Mouse (Mus musculus) heart, postnatal 25 days (tissue): ENCODE results near the gene Tsks. TPM values are rescaled to one million over a fixed set of nuclear protein-coding genes. Genes with fewer than 3 reads are reported as not detected.
A peak's percentile ranks its signal among the peaks of the same experiment; 100 is the strongest.

Experiments used
- DNase-seq: peaks from one replicate; pipeline ENCODE4 v3.0.0; 2022; ENCODE audit warnings: low spot score
- intact Hi-C: fragments of 180-260 bp; cut with DNase I; formaldehyde crosslinking; loops from one replicate; pipeline ENCODE4 v1.15.1; 2025
- total RNA-seq, 2 experiments: library from RNA; stranded (reverse); gene quantifications; 2 replicates each; pipeline ENCODE4 v1.2.3; 2021

Tsks gene
- not detected for total RNA-seq

DNA sequence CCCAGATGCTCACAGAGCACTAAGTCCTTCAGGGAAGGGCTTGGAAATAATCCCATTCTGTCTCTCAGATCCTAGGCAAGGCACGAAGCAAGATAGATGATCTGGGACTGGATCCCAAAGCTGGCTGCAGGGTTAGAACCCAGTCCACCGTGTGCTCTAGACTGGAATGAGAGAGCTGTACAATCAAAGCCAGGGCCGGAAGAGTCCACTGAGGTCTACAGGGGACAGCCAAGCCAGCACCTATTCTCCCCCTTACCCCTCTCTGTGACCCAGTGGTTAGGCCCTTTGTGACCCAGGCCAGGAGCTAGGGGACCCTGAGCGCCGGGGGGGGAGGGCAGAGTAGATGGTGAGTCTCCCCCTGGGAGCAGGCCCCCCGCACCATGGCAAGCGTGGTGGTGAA is at the start of gene Tsks:
Gene Tsks (plus strand): TSS at position 301 of the 400 bp plus-strand sequence.
- DNase-seq = no peak
- intact Hi-C loops = no loop called here

DNA sequence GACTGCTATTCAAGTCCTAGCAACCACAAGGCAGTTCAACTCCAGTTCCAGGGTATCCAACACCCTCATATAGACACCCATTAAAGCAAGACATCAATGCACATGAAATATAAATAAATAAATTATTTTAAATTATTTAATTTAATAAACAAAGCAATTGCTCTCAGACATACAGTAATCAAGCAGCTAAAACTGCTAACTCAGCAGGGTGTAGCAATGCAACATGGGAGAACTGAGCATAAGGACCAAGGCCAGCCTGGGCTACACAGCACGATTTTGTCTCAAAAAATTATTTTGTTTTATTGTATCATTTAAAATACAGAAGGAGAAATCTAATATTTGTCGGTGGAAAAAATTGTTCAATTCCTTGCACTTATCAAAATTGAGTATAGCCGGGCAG is 48.8 kb upstream of the Tsks start:
- DNase-seq = no peak
- intact Hi-C loops = no loop called here

DNA sequence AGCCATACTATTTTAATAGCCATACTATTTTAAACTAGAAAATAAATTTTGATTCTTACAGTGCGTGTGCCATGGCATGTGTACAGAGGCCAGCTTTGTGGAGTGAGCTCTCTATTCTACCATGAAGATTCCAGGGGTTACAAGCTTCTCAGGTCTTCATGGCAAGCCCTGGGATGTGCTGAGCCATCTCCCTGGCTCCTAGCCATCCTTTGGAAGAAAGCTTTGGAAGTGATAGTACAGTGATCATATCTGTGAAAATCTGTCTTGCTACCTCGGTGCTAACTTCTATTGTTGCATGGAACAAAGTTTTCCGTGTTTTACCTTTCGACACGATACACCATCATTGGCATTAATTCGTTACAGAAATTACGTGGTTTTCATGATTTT is 47.8 kb upstream of the Tsks start:
- intact Hi-C loops = loop anchor here (5.0 kb wide), 1 partner anchor 33 kb away; no protein-coding TSS in a partner anchor
- DNase-seq = no peak

DNA sequence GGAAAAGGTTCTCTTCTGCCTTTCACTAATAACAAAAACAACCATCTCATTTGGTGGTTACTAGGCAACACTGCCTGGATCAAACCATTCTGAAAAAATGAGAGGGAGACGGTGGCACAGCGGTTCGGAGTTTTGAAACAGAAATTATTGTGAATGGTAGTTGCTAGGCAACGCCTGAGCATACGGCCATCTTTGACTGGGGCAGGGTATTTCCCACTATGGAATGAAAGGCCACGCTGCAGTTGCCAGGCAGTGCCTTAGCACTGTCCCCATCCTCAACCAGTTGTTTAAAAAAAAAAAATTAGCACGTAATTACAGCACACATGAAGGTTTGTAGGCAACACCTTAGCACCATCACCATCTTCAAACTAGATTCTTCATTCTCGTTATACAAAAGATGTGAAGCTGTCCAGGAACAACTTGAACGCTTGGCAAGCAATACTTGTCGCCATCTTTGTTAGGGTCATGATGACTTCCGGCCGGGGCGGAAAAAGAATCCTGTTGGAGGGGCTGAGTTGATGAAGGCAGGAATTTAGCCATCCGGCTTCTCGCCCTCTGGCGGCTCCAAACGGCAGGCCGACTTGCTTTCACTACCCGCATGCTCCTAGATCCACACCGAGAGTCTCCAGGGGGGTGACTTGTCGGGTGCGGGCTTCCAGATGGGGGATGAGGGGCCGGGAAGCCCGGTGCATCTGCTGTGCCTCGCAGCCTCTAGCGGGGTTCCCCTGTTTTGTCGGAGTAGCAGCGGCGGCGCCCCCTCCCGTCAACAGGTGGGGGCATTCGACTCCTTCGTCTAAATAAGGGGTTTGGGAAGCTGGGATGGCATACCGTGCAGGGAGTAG is 47.2 kb upstream of the Tsks start, which contains the start of gene Fuz:
Gene Fuz (plus strand): TSS at position 487 of the 842 bp plus-strand sequence.
- peak; percentile 88 for DNase-seq
- intact Hi-C loops = loop anchor here (2.0 to 5.0 kb wide), 2 partner anchors 34 to 63 kb away; no protein-coding TSS in a partner anchor

DNA sequence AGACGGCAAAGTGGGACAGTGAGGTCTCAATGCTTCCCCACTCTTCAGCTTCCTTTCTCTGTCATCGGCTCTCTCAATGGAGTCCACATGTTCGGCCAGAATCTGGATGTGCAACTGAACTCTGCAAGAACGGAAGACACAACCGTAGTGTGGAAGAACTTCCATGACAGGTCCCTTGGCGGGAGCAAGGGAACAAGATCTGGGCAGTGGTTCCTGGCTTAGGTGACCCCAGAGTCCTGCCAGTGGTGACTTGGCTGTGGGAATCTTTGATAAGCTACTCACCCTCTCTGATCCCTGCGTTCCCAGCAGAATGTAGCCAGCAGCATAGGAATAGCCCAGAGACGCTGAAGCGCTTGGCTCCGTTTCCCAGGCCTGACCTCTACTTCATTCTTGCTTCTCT is 46.5 kb upstream of the Tsks start:
- no peak for DNase-seq
- intact Hi-C loops = loop anchor here (2.0 to 5.0 kb wide), 2 partner anchors 34 to 62 kb away; no protein-coding TSS in a partner anchor

DNA sequence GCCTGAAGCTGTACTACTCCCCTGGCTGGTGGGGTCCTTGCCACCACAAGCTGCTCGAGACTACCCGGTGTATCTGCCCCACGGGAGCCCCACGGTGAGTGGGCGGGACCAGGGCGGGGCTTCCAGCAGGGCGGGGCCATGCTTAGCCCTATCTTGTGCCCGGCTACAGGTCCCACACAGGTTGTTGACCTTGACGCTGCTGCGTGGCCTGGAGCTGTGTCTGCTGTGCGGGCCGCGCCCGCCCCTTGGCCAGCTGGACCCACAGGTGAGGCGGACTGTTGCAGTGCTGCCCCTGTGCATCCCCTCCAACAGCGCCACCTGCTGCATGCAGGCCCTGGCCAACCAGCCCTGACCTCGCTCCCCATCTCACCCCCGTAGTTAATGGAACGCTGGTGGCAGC is 44.4 kb upstream of the Tsks start:
- DNase-seq = no peak
- intact Hi-C loops = loop anchor here (5.0 kb wide), 1 partner anchor 36 kb away; no protein-coding TSS in a partner anchor

DNA sequence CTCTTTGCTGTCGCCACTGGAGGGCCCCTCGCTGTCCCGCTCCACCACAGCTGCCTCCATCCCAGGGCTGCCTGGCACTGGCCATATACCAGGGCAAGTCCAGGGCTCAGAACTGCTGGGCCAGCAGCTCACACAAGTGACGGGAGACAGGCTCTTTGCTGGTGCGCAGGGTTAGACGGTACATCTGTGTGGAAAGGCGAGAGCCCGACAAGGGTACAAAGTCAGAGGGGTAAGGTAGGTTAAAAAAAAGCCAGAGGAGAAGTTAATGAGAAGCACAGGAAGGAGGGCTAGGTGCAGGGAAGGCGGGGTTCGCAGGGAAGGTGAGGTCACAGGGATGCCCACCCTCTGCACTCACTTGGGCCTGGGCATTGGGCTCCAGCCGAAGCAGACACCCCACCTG is 42.4 kb upstream of the Tsks start:
- DNase-seq = no peak
- intact Hi-C loops = no loop called here

DNA sequence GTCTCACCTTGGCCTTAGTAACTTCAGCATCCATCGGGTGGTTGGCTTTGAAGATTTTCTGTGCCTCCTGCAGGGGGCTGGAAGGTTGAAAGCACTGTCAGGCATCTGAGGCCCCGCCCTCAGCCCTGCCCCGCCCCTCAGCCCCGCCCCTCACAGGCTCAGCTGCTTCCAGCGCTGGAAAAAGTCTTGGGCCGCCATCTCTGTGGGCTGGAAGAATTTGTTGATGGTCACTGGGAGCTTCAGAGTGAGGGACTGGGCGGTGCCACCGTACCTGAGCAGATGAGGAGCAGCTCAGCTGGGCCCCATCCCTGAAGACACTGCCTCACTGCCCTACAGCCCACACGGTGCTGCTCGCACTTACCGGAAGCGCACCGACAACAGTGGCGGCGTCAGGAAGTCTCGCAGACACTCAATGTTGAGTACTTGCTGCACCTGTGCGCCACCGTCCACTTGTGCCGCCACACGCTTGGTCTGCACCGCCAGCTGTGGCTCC is 41.7 kb upstream of the Tsks start:
- intact Hi-C loops = no loop called here
- no peak for DNase-seq

DNA sequence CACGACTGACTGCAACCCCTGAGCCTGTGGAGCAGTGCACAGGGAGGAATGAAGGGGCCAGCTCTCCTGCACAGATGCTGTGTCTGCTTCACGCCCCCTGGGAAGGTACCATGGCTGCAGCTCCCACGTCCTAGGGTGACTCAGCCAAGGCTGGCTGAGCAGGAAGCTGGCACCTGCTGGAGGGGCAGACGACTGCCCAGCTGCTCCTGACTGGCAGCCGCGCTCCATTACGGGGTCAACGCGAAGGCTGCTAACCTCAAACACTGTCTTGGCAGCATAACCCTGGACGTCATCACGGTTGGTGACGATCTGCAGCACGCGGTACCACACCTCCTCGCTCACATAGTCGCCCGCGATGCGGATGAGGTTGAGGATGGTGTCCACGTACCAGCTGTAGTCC is 37.6 kb upstream of the Tsks start:
- intact Hi-C loops = no loop called here
- DNase-seq = no peak

DNA sequence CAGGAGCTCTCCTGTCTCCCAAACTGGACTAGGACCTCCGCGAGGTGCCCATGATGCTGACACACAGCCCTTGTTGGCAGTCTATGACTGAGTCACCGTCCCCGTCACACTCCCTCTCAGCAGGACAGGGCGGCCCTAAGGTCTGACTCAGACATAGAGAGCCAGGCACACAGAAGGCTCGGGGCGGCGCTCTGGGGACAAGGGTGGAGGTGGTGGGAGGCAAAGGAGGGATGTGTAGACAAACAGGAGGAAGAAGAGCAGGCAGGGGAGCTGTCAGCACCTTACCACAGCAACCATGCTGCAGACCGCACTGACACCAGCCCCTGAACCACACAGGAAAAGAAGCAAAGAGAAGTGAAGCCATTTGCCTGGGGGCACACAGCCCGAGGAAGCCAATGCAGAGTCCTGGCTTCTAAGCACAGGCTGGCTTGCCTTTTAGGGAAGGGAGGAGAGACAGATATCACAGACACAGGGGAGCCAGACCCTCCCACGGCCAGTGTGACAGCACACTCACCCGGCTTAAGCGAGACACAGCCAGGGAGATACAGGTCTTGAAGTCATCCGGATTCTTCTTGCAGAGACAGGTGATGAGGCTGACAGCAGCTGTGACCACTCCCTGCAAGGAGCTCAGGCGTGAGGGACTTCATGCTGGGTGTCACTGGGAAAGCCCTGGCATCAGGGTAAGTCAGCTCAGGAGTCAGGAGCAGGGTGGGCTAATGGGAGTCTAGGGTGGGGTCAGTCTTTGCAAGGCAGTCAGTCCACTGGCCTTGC is 34.1 kb upstream of the Tsks start:
- no peak for DNase-seq
- intact Hi-C loops = no loop called here

DNA sequence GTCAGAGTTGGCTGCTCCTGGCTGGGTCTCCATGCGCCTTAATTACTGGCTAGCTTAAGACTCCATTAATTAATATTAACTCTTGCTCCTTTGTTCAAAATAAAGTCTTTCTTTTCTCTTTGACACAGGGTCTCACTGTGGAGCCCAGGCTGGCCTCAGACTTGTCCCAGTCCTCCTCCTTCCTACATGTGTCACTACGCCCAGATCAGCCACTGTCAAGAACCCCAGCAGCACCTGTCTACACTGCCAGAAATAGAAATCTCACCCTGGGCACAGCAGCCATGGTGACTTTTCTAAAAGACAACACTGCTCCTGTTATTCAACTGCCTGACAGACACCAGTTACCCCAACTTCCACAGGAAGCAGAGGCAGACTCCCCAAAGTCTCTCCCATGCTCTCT is 28.6 kb upstream of the Tsks start:
- intact Hi-C loops = no loop called here

DNA sequence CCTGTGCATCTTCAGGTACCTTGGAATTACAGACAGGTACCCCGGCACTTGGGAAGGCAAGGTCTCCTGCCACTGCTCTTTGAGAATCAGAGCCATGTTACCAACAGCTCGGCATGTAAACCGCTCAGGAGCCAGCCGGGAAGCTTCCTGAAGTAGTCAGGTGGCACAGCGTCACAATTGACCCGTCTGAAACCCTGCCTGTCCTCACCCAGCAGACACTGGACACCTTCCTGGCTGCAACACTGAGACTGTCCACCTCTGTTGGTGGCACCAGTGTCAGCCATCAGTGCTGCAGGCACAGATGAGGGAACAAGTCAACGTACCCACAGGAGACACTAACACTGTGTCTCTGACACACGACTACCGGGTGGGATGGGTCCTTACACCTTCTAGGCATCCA is 27.7 kb upstream of the Tsks start:
- intact Hi-C loops = no loop called here
- no peak for DNase-seq

More for the DNA sequence above, 28.6 kb upstream of the Tsks start:
- no peak for DNase-seq

DNA sequence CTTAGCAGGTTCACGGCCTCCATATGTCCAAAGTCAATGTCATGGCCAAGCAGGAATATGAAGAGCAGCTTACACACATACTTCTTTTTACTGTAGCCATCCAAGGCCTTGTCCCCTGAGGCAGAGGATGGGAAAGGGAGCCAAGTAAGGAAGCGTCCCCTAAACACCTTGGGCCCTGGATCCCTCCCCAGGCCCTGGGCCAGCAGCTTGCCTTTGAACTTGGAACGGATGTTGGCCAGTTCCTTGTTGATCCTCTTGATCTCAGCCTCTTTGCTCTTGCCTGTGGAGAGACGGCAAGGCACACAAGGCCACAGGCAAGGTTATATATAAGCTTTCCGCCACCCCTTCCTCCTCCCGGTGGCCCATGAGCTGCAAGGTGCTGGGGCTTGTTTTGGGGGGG is 26.8 kb upstream of the Tsks start:
- intact Hi-C loops = no loop called here
- DNase-seq = no peak

DNA sequence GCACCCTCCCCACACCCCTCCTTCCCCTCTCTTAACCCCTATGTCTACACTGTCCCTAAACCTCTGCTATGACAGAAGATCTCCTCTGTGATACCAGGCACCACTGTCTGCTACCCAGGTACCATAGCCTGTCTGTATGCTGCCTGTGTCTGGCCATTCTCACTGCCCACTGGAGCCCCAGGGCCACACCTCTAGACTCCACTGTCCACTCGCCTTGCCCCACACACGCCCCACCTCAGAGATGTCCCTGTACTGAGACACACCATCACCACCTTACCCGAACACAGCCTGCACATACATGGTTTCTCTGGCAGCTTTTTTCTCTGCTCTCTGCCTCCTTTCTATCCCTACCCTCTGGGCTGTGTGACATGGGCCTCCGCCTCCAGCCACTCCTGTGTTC is 26.1 kb upstream of the Tsks start:
- intact Hi-C loops = no loop called here
- DNase-seq = no peak

DNA sequence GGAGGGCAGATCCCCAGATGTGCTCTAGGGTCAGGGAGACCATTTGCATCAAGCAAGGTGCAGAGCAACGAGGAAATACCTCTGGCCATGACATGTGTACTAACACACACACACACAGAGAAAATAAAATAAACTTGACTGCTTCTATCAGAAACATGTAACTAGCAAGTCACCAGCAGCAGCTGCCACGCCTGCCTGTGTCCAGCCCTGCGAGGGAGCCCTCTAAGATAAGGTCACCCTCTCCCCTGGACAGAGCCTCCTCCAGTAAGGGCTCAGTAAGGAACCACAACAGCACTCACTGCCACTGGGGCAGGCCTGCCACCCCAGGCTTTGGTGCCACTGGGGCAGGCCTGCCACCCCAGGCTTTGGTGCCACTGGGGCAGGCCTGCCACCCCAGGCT is 24.8 kb upstream of the Tsks start:
- intact Hi-C loops = no loop called here
- no peak for DNase-seq

DNA sequence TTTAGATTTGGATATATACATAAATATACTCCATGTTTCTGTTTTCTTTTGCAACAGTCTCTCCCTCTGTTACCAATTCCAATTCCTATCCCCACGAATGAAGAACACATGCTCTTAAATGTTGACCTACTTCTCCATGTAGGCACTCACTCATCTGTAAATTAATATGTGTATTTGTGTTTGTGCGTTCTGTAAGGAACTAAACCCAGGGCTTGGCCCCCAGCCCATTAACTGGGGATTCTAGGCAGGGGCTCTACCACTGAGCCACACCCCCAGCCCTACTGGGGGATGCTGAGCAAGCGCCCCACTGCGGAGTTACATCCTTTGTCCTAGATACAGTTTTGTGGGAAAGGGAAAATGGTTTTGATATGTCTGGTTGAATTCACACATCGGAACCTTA is 23.9 kb upstream of the Tsks start:
- no peak for DNase-seq
- intact Hi-C loops = no loop called here

DNA sequence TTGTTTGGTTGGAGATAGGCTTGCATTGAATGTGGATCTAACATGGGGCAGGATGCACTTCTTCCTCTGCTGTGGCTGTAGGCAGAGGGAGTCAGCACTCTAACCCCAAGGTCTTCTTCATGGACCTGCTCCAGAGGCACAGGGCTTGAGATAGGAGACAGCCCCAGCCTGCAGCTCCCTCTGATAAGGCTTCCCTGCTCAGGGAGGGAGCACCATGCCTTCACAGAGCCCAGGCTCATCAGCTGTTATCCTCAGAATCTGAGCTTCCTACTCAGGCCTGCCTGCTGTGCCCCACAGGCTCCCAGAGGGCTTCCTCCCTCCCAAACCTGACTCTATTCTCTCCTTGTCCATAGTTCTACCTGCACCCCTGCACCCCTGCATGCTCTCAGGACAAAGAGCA is 20.5 kb upstream of the Tsks start:
- intact Hi-C loops = no loop called here
- no peak for DNase-seq

DNA sequence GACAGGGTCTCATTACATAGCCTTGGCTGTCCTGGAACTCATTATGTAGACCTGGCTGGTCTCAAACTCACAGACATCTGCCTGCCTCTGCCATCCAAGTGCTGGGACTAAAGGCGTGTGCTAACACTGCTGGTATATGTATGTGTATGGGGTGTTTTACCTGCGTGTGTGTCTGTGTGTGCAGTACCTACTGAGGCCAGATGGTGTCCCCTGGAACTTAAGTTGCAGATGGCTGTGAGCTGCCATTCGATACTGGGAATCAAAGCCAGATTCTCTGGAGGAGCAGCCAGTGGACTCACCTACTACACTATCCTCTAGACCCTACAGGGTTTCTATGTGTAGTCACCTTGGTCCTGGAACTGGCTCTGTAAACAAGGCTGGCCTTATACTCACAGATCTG is 17.5 kb upstream of the Tsks start:
- intact Hi-C loops = loop anchor here (1.0 kb wide), 1 partner anchor 32 kb away; no protein-coding TSS in a partner anchor

DNA sequence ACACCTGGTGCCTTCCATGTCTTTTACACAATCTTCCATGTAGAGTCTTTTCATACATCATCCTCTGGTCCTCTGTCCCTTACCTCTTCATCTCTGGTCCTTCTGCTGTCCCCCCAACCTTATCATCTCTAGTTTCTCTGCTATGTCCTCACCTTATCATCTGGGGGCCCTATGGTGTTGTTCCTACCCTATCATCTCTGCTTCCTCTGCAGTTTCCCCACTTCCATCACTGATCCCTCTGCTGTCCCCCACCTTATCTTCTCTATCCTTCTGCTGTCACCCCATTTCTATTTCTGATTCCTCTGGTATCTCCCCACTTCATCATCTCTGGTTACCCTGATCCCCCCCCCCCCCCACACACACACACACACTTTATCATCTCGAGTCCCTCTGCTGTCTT is 14.4 kb upstream of the Tsks start:
- intact Hi-C loops = no loop called here

More for the DNA sequence above, 17.5 kb upstream of the Tsks start:
- no peak for DNase-seq

DNA sequence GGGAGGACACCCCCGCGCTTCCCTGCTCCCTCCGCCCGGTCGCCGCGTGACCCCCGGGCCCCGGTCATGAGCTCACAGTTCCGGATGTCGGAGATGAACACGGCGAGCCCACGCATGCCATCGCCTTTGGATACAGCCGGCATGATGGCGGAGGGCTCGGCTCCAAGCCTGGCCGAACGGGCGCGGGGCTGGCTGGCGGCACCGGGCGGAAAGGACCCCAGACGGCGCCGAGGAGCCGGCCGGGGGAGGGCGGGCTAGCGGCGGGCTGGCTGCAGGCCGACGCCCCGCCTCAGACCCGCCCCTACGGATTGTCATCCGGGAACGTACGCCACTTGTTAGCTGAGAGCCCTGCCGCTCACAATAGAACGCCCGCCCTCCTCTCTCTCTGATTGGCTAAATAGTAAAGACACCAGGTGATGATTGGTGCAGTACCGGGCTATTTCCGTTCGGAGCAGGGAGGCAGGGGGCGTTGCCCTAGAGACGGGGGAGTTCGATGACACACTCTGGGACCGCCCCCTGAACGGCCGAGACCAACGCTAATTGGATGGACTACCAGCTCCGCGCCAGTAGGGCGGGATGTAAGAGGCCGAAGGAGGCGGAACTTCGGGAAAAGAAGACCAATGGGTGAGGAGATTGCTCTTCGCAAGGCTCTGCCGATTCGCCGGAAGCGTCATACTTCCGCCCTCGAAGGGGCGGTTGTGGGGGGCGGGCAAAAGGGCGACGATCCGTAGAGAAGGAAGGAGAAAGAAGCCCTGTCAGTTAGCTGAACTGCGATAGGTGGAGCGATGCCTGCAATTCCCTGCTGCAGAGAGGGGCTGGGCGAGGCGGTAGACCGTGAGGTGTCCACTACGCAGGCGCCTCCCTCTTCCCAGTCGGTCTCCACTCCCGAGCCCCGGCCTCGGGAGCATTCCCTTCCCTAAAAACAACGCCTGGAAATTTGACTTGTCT is 13.5 kb upstream of the Tsks start, which contains the start of gene Ap2a1:
Gene Ap2a1 (minus strand): TSS at position 293 of the 948 bp plus-strand sequence.
- intact Hi-C loops = no loop called here
- DNase-seq = peak; percentile 100

More for the DNA sequence above, 14.4 kb upstream of the Tsks start:
- DNase-seq = no peak
